Mouse (Mus musculus) intestine, postnatal 0 days (tissue): ENCODE data around the gene Scube2. TPM values are rescaled to one million over a fixed set of nuclear protein-coding genes. Genes with fewer than 3 reads are reported as not detected.

ENCODE experiments used
- ATAC-seq: fragments of 200-750 bp; cut with Nextera tagmentation; 2 replicates; pipeline ENCODE4 v1.8.0; 2017; ENCODE audit warnings: mild to moderate bottlenecking, moderate TSS enrichment, moderate library complexity
- H3K27ac ChIP-seq: fragments of 300-500 bp; sonication (generic); 2 replicates; pipeline ENCODE4 v1.5.1; 2014; ENCODE audit warnings: mild to moderate bottlenecking, low read depth, low read length, moderate library complexity
- H3K27me3 ChIP-seq: fragments of 300-500 bp; sonication (generic); replicated peaks from 2 replicates; pipeline ENCODE4 v1.6.1; 2014; ENCODE audit warnings: low read length, mixed read lengths; ENCODE audit not compliant: control insufficient read depth, insufficient read depth
- H3K36me3 ChIP-seq: fragments of 300-500 bp; sonication (generic); 2 replicates; pipeline ENCODE4 v1.6.1; 2014; ENCODE audit warnings: mild to moderate bottlenecking, moderate library complexity; ENCODE audit not compliant: control insufficient read depth, insufficient read depth
- H3K4me1 ChIP-seq: fragments of 300-500 bp; sonication (generic); replicated peaks from 2 replicates; pipeline ENCODE4 v1.6.1; 2014; ENCODE audit warnings: antibody characterized with exemption, low read length, mixed read lengths; ENCODE audit not compliant: control insufficient read depth, insufficient read depth
- H3K4me2 ChIP-seq: fragments of 300-500 bp; sonication (generic); replicated peaks from 2 replicates; pipeline ENCODE4 v1.6.1; 2014; ENCODE audit warnings: low read depth, mild to moderate bottlenecking, moderate library complexity
- H3K4me3 ChIP-seq: fragments of 300-500 bp; sonication (generic); 2 replicates; pipeline ENCODE4 v1.5.1; 2014; ENCODE audit warnings: low read depth, low read length
- H3K9ac ChIP-seq: fragments of 300-500 bp; sonication (generic); 2 replicates; pipeline ENCODE4 v1.6.1; 2014; ENCODE audit warnings: mild to moderate bottlenecking, low read depth, low read length
- H3K9me3 ChIP-seq: fragments of 300-500 bp; sonication (generic); 2 replicates; pipeline ENCODE4 v1.6.1; 2016; ENCODE audit warnings: mixed run types; ENCODE audit not compliant: control insufficient read depth
- CTCF ChIP-seq: sonication (generic); IDR thresholded peaks from 2 replicates; pipeline ENCODE4 v1.5.1; 2016; ENCODE audit warnings: low read depth, mild to moderate bottlenecking, control low read depth, antibody characterized with exemption, moderate library complexity
- WGBS: fragments of 180-500 bp; shearing (Covaris S2); extraction: QIAGEN DNeasy Blood & Tissue Kit; methylation state at CpG from one replicate; pipeline ENCODE4 v1.1.7; 2014; 5-methylcytosine and 5-hydroxymethylcytosine counted together
- polyA plus RNA-seq: library from polyadenylated mRNA; unstranded; fragments of >200 nt; fragmentation: Nextera tagmentation; extraction: Ambion mirVana; gene quantifications from 2 replicates; pipeline ENCODE4 v1.2.1, GENCODE M21; 2015

Scube2 gene
- polyA plus RNA-seq, 1 experiment from 2014 or later: 2.6 TPM

DNA sequence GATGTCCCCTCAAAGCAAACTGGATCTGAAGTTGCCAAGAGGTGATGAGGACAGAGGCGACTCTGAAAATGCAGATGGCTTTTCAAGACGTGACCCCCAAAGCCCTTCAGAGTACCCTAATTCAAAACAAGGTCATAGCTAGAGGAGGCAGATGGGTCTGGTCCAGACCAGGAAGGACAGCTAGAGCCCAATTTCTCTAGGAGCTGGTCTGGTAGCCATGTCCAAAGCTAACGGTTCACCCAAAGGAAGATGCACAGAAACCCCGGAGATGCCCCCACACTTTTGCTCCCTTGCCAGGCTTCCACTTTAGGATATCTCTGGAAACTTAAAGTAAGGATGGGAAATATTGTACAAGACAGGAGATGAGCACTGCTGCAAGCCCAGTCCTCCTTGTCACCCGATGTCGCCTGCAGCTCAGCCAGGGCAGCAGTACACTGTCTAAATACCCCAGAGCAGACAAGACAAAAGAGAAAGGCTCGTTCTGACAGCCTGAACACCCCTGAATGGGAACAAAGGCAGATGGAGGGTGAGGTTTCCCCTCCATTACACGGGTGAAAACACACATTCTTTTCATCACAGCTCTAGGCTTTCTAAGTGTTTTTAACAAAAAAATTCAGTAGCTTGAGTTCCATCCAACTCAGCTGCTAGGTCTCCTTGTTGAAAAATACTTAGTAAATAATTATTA lies 15.6 kb downstream of the Scube2 start:
- Histone ChIP-seq H3K27me3 (no peaks in the 10 kb centered on the region), H3K4me2 (no peak overlapping the region), H3K36me3 (no peaks in the 10 kb centered on the region), H3K27ac (no peak overlapping the region), H3K9ac (no peak overlapping the region), H3K9me3 (no peaks in the 10 kb centered on the region), H3K4me3 (no peak overlapping the region), H3K4me1 (peaks cover 6% of the 10 kb centered on the region; the same call in 1 of the 2 replicates)
- ATAC-seq: no peak
- 71% methylated on average over 8 of the region's 8 CpGs for WGBS
- TF ChIP-seq CTCF: no peak

DNA sequence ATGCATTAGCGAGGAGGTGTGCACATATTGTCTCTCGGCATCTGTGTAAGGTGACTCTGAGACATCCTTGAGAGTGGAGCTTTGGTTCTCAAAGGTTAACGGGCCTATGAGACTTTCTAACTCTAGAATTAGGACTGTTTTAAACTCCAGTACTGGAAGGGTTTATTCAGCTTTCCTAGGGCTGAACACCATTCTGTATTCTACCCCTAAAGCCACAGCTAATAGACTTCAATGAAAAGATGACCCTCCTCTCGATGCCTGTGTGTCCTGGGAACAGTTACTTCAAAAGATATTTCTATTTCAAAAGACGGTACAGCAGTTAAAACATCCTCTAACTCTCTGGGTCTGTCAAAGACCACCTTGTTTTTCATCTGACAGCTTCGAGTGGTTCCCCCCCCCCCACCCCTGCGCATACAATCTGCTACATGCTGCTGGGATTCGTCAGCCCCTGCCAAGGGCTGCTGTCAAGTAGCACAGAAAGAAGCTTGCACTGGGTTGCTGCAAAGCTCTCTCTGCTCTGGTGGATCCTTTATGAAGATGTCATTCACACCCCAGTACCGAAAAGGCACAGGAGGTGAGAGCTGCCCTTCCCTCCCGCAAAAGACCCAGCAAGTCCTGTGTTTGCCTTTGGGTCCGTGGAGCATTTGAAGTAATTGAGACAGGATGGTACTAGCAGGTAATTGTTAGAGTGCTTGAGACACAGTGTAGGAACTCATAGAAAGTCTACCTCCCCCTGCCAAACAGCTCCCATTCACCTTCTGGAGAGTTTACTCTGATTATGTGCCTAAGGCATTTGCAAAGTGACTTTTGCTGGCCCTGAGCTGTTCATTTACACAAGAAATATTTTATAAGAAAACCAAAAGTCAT lies 16.4 kb downstream of the Scube2 start:
- WGBS: 52% methylated on average over 11 of the region's 11 CpGs
- no peak for TF ChIP-seq CTCF
- Histone ChIP-seq H3K36me3 (no peaks in the 10 kb centered on the region), H3K4me1 (peaks cover 6% of the 10 kb centered on the region; the same call in 1 of the 2 replicates), H3K27me3 (no peaks in the 10 kb centered on the region), H3K9me3 (no peaks in the 10 kb centered on the region), H3K9ac (no peak overlapping the region), H3K27ac (no peak overlapping the region), H3K4me3 (no peak overlapping the region), H3K4me2 (no peak overlapping the region)
- ATAC-seq: no peak

DNA sequence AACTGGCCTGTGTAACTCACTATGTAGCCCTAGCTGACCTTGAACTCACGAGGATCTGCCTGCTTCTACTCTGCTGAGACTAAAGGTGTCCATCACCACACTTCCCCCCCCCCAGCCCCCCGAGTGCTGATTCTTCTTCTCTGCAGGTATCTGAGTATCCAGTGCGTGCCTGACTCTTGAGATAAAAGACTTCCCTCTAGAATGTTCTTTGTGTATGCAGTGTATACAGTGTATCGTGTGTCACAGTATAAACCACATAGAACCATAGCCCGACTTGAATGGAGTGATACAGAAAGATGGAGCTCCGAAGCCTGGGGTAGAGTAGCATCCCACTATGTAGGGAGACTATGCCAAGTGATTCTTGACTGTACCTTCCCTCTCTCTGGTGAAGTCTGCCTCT lies 21.4 kb downstream of the Scube2 start:
- Histone ChIP-seq H3K27ac (no peak overlapping the region), H3K36me3 (no peaks in the 10 kb centered on the region), H3K9ac (no peak overlapping the region), H3K27me3 (no peaks in the 10 kb centered on the region), H3K9me3 (no peaks in the 10 kb centered on the region), H3K4me3 (no peak overlapping the region), H3K4me2 (no peak overlapping the region), H3K4me1 (no peaks in the 10 kb centered on the region)
- TF ChIP-seq CTCF: no peak
- 72% methylated on average over 6 of the region's 6 CpGs for WGBS
- ATAC-seq: no peak

DNA sequence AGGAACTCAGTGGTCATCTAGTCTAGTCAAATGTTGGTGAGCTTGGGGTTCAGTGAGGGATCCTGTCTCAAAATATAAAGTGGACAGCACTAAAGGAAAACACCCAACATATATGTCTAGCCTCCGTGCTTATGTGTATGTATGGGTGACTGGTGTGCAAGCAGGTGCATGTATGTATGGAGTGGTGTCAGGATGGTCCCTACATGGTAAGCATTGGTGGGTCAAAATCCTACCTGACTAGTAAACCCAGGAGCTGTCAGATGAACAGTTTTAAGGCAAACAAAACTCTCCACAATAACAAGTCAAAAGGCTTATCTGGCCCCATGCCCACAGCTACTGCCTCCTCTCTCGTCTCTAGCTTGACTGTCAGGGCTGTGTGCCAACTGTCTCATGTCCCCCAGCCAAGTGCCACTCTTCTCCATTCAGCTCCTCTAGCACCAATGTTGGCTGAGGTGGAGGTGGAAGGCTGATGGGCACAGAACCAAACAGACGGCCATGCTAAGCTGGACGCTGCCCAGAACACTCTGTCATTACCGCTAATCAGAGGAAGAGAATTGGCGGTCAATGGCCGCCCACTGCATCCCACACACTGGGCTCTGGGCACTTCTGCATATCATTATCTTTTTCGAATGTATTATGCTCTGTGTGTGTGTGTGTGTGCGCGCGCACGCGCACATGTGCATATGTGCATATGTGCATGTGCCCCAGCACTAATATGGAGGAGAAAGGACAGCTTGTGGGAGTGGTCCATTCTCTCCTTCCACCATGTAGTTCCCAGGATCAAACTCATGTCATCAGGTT lies 23.7 kb downstream of the Scube2 start:
- H3K27me3 ChIP-seq: no peaks in the 10 kb centered on the region
- no peak overlapping the region for H3K9ac ChIP-seq
- 86% methylated on average over 13 of the region's 13 CpGs for WGBS
- ATAC-seq: no peak
- TF ChIP-seq CTCF: no peak
- no peak overlapping the region for H3K27ac ChIP-seq
- no peak overlapping the region for H3K4me3 ChIP-seq
- H3K9me3 ChIP-seq: no peaks in the 10 kb centered on the region
- H3K36me3 ChIP-seq: no peaks in the 10 kb centered on the region
- H3K4me1 ChIP-seq: no peaks in the 10 kb centered on the region
- H3K4me2 ChIP-seq: no peak overlapping the region

DNA sequence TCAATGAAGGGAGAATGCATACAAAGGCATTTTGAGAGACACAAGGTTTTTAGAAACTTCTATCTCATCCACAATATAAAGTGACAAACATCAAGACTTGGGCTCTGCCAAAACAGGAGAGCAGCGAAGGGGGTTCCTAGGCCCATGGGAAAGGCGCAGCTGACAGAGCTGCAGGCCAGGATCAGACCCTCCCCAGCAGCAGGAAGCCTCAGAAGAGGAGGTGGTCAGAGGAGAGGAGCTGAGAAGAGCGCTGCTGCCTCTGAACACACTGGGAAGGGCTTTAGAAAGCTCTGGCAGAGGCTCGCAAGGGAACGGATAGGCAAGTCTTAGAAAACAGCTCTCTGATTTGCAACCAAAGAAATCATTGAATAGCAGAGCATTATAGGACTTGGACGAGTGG lies 24.4 kb downstream of the Scube2 start:
- Histone ChIP-seq H3K27me3 (no peaks in the 10 kb centered on the region), H3K27ac (no peak overlapping the region), H3K4me1 (no peaks in the 10 kb centered on the region), H3K4me3 (no peak overlapping the region), H3K36me3 (no peaks in the 10 kb centered on the region), H3K9me3 (no peaks in the 10 kb centered on the region), H3K4me2 (no peak overlapping the region), H3K9ac (no peak overlapping the region)
- TF ChIP-seq CTCF: no peak
- 77% methylated on average over 6 of the region's 6 CpGs for WGBS
- no peak for ATAC-seq

DNA sequence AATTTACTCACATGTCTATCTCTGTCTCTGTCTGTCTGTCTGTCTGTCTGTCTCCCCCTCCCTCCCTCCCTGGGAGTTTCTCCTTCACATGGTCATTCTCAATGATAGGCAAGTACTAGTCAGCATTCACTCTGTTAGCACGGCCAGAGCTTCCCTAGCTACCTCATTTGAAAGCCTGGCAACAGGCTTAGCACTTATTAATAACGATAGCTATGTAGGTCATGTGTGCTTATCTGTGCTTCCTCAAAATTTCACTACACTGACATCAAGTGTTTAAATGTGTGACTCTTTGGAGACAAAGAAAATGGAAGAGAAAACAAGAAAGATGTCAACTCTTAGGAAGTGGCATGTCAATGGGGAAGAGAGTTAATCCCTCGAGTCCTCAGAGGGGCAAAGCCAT lies 26.9 kb downstream of the Scube2 start:
- Histone ChIP-seq H3K4me3 (no peak overlapping the region), H3K9me3 (no peaks in the 10 kb centered on the region), H3K27ac (no peak overlapping the region), H3K27me3 (no peaks in the 10 kb centered on the region), H3K9ac (no peak overlapping the region), H3K4me2 (no peak overlapping the region), H3K4me1 (no peaks in the 10 kb centered on the region), H3K36me3 (no peaks in the 10 kb centered on the region)
- WGBS: 71% methylated on average over 3 of the region's 3 CpGs
- no peak for ATAC-seq
- TF ChIP-seq CTCF: no peak
